Mouse (Mus musculus) adrenal gland, adult 2 months (tissue): Measurements from ENCODE around the gene Gm47996. TPM values are rescaled to one million over a fixed set of nuclear protein-coding genes. Genes with fewer than 3 reads are reported as not detected.
"Not testable (repeated sequence)": the region's sequence is repeated elsewhere in the genome, so short reads cannot be mapped to it uniquely, and the experiment has no call there.

Experiments used
- DNase-seq: peaks from one replicate; pipeline ENCODE4 v3.0.0; 2021
- long read RNA-seq: library from polyadenylated mRNA; stranded (forward); transcript quantifications from one replicate; pipeline ENCODE4 v2.0.0, GENCODE M21; 2021
- polyA plus RNA-seq: library from polyadenylated mRNA; depleted of rRNA; stranded (reverse); fragments of >200 nt; gene quantifications from 2 replicates; pipeline ENCODE4 v1.2.3, GENCODE M21; 2012; rRNA removed
- total RNA-seq, 2 experiments: library from RNA; stranded (reverse); gene quantifications; 2 replicates each; pipeline ENCODE4 v1.2.3; 2021

Gm47996 gene
- total RNA-seq (not detected), polyA plus RNA-seq (not detected in 2 replicates)
- long read RNA-seq, result 0 reads

DNA sequence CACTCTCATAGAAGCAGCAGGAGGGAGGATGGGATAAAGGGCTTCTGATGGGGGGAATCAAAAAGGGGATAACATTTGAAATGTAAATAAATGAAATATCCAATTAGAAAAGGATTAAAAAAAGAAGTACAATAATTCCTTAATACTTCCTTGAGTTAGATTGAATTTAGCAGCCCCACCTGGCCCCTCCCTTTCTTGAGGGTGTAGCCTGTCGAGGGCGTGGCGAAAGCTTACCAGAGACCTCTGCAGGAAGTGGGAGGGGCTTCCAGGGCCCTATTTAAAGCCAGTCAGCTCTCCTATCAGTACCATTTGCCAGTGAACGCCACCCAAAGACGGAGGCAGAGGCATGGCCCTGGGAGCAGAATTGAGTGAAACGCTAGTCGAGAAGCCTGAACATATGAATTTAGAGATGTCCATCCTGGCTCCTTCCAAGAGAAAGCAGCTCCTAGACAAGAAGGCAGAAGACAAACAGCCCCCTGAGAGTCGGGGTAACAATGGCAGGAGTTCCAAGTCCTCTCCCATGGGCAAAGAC is at the start of gene Gm47996:
Gene Gm47996, plus strand, starts transcription at position 308 of the 532 bp plus-strand sequence.
- not testable (repeated sequence) for DNase-seq

- DNase-seq, result no peak
Measured at GRCm38 (mm10) chr1:151166031-151166430, 43.9 kb upstream of the Gm47996 start.

GRCm38 (mm10) chr1:151167297-151168047 is 42.5 kb upstream of the Gm47996 start:
- no peak for DNase-seq

DNA sequence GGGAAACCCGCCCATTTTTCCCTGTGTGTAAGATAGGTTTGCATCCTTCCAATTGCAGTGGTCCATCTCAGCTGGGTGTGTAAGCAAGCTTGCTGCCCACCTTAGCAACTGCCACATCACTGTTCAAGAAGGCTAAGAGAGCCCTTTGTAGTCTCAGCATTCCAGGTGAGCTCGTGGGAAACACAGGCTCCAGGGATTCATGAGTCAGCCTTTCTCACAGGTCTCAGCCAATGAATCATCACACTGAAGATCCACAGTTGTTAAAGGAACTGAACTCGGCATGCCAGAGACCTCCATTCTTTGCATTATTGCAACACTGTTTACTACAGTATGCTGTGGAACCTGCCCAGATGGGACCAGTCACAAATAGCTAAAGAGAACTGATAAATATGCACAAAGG is 41.3 kb upstream of the Gm47996 start:
- DNase-seq, result no peak

GRCm38 (mm10) chr1:151171572-151172461 is 38.1 kb upstream of the Gm47996 start:
- peak; percentile 39 for DNase-seq

- DNase-seq, result peak; percentile 27
Measured at GRCm38 (mm10) chr1:151177030-151177936, 32.6 kb upstream of the Gm47996 start.

- no peak for DNase-seq
Measured at GRCm38 (mm10) chr1:151177937-151178271, 32.0 kb upstream of the Gm47996 start.

DNA sequence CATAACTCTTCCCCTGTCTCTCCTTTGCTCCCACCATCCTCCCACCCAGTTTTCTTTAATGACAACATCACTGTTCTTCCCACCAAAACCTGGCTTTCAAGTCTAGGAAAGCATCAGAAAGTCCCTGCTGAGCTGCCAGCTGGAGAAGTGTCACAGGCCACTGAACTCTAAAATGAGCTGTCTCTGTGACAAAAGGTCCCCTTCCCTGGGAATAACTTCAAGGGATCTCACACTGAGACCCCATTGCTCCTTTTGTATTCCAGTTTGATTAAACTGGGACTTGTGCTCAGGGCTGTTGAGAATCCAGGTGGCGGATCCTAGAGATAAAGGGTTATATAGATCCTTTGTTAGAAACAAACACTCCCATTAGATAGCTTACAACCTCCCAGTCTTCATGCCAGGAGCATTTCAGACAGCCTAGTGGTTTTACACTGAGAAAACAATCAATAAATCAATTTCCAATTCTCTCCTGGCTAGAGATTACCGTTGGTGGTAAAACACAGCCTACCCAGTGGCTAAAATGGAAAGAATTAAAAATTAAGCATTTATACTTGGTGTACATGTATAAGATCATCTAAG is 31.3 kb upstream of the Gm47996 start:
- DNase-seq, result no peak

DNA sequence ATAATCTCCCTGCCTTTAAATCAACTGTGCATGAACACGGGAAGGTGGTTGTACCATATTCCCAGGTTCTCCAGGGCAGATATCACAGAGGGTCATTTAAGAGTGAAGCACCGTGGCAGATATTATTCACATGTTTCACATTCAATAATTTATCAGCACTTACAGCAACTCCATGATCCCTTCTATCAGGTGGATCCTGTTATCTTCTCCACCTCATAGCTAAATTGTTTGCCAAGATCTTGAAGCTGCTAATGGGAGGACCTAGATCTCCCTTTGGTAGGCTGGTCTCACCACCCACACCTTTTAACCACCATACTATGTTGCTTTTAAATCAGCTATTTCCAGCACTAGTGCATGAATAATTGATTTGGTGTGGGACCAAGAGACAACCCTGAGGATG is 29.8 kb upstream of the Gm47996 start:
- DNase-seq, result no peak

GRCm38 (mm10) chr1:151182266-151182665 is 27.7 kb upstream of the Gm47996 start, which contains the start of gene Gm47985:
Gm47985 (plus strand) TSS chr1:151182537.
- DNase-seq, result not testable (repeated sequence)

GRCm38 (mm10) chr1:151186186-151186585 is 23.7 kb upstream of the Gm47996 start:
- not testable (repeated sequence) for DNase-seq

DNA sequence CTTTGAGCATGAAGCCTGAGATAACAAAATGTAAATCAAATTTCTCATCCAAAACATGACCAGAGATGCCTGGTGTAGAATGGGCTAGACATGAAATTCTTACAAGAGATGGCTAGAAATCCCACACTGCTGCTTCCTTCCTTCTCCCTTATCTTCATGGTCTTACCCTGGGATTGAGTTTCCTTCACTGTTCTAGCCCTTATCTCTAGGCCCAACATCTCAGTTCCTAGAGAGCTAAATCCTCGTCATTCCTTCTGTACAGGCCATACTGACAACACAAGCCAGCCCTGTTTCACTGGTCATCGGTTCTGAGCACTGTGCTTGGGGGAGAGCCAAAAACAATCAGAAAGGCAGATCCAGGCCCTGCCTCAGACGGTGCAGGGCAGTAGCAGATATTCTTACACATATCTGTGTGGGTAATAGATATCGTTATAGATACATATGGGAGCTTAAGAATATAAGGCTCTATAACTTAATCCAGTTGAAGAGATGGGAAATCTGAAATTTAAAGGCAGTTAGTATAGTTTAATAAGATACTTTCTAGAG is 23.0 kb upstream of the Gm47996 start:
- not testable (repeated sequence) for DNase-seq

GRCm38 (mm10) chr1:151188469-151188868 is 21.5 kb upstream of the Gm47996 start:
- DNase-seq, result no peak

DNA sequence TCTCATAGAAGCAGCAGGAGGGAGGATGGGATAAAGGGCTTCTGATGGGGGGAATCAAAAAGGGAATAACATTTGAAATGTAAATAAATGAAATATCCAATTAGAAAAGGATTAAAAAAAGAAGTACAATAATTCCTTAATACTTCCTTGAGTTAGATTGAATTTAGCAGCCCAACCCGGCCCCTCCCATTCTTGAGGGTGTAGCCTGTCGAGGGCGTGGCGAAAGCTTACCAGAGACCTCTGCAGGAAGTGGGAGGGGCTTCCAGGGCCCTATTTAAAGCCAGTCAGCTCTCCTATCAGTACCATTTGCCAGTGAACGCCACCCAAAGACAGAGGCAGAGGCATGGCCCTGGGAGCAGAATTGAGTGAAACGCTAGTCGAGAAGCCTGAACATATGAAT is 17.9 kb upstream of the Gm47996 start, which contains the start of gene Gm8947:
Gene Gm8947, plus strand, starts transcription at position 302 of the 400 bp plus-strand sequence.
- DNase-seq, result not testable (repeated sequence)

GRCm38 (mm10) chr1:151192739-151193138 is 17.2 kb upstream of the Gm47996 start:
- DNase-seq, result not testable (repeated sequence)

GRCm38 (mm10) chr1:151195986-151196385 is 13.9 kb upstream of the Gm47996 start:
- not testable (repeated sequence) for DNase-seq

DNA sequence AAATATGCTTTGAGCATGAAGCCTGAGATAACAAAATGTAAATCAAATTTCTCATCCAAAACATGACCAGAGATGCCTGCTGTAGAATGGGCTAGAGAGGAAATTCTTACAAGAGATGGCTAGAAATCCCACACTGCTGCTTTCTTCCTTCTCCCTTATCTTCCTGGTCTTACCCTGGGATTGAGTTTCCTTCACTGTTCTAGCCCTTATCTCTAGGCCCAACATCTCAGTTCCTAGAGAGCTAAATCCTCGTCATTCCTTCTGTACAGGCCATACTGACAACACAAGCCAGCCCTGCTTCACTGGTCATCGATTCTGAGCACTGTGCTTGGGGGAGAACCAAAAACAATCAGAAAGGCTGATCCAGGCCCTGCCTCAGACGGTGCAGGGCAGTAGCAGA is 13.2 kb upstream of the Gm47996 start:
- not testable (repeated sequence) for DNase-seq

DNA sequence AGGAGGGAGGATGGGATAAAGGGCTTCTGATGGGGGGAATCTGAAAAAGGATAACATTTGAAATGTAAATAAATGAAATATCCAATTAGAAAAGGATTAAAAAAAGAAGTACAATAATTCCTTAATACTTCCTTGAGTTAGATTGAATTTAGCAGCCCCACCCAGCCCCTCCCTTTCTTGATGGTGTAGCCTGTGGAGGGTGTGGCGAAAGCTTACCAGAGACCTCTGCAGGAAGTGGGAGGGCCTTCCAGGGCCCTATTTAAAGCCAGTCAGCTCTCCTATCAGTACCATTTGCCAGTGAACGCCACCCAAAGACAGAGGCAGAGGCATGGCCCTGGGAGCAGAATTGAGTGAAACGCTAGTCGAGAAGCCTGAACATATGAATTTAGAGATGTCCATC is 11.8 kb upstream of the Gm47996 start, which contains the start of gene Gm47995:
Gene Gm47995, plus strand, starts transcription at position 329 of the 400 bp plus-strand sequence.
- DNase-seq, result not testable (repeated sequence)

GRCm38 (mm10) chr1:151200620-151201019 is 9.3 kb upstream of the Gm47996 start:
- DNase-seq, result not testable (repeated sequence)

- not testable (repeated sequence) for DNase-seq
Measured at GRCm38 (mm10) chr1:151202771-151203170, 7.2 kb upstream of the Gm47996 start.
